Mouse (Mus musculus): Measurements from ENCODE around the gene Usp36.
A peak's percentile ranks its signal among the peaks of the same experiment; 100 is the strongest.

Usp36 gene

GRCm38 (mm10) chr11:118222917-118223316, 67.1 kb downstream of the Usp36 start:
- no peak for DNase-seq (ENCODE audit: low read depth, low spot score)

GRCm38 (mm10) chr11:118222351-118222885, 67.6 kb downstream of the Usp36 start:
- DNase-seq (ENCODE audit: low read depth, low spot score), result no peak

GRCm38 (mm10) chr11:118220561-118221262, 69.3 kb downstream of the Usp36 start:
- peak; percentile 17 for DNase-seq (ENCODE audit: low read depth, low spot score)

DNA sequence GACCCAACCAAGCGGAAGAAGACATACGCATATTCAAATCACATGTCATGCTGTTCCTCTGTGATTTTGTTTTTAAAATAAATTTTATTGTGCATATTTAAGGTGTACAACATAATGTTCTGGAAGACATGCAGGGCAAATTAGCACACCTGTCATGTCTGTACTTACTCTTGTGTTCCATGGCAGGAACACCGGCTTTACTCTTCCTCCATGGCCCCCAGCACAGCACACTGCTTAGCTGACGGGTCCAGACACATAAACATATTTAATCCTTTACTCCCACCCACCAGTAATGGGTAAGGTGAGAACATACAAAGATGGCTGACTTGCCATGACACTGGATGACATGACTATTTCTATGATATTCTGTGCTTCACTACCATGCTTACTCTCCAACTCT, 71.0 kb downstream of the Usp36 start:
- DNase-seq (ENCODE audit: low read depth, low spot score), result no peak

DNA sequence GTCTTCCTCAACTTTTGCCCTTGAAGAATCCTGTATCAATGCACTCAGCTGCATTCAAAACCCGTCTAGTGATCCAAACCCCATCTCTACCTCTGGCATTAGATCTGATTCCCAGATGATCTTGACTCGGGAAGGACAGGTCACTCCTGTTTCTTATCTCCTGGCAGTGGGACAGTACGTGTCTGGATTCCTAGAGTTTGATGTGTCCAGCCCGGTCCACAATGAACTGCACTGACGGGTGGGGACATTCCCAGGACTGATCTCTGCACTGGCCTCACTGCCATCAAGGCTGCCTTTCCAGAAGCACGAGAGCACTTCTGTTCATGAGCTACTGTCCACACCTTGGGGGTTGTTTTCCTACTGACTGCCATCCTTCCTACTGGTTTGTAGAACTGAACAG, 73.6 kb downstream of the Usp36 start:
- DNase-seq (ENCODE audit: low read depth, low spot score), result no peak

DNA sequence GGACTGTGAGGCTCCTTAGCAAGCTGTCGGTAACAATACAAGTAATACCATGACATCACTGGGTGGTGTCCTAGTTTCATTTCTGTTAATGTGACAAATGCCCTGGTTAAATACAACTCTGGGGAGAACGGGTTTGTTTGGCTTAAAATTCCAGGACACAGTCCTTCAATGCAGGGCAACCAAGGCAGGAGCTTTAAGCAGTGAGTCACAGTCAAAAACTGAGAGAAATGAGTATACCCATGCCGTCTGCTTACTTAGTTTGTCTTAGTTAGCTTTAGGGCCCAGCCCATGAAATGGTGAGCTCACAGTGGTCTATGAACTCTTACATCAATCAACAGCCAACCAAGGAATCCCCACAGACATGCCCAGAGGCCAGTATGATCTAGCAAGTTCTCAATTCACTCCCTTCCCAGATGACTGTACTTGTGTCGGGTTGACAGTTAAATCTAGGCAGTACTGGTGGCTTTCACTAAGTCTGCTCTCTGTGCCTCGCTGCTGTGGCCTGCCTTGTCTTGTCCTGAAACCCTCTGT, 74.1 kb downstream of the Usp36 start:
- DNase-seq (ENCODE audit: low read depth, low spot score), result no peak

- DNase-seq (ENCODE audit: low read depth, low spot score), result no peak
These were observed 77.4 kb downstream of the Usp36 start for GRCm38 (mm10) chr11:118212636-118213112.

DNA sequence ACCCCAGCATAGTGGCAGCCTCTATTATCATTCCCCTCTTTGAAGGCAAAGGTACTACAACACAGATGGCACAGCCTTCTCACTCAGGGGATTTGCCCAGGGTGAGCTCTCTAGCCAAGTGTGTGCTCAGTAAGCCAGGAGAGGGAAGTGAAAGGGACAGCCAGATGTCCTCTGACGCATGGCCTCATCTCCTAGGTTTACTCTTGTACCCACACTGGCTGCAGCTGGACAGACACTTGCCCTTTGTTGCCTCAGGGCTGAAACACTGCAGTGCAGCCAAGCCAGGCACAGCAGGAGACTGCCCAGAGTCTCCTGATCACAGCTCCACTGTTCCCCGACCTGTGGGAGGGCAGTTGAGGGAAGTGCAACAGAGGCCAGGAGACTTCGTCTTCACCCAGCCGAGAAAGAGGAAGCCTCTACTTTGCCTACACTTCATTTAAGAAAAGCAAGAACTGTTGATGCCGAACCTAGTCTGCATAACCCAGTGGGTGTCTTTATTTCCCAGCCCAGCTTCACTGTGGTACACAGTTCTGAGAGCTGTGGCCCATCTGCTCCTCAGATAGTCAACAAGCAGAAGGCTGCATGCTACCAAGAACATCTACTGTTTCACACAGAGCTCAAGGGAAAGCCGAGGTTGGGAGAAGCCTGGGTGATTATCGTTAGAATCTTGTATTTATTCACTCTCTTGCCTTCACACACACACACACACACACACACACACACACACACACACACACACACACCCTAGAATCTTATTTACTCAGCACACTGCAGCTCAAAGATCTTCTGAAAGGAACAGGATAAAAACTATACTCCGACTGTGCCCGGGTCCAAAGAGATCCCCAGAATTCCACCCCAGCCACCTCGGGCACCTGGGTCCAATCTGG, 78.1 kb downstream of the Usp36 start:
- DNase-seq (ENCODE audit: low read depth, low spot score), result no peak

DNA sequence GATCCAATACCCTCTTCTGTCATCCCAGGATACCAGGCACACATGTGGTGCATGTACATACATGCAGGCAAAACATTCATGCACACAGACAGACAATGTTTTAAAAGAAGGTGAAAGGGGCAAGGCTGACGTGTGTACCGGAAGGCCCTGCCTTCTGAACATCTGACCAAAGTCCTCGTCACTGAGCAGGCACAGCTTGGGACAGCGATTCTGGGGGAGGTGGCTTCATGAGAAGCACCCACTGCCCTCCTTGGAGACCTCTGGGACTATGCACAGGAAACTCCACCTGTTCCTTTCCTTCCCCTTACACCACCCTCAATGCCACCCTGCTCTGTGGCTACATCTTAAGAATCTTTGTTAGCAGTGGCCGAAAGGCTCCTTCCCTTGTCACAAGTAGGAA, 79.1 kb downstream of the Usp36 start:
- DNase-seq (ENCODE audit: low read depth, low spot score), result no peak

- no peak for DNase-seq (ENCODE audit: low read depth, low spot score)
These were observed 79.9 kb downstream of the Usp36 start for GRCm38 (mm10) chr11:118210116-118210515.

All from c-Kit-negative CD71-positive TER-119-positive erythroid progenitor cells, embryonic 14.5 days (primary cell).